Mouse (Mus musculus) embryo, embryonic 10.5 days (tissue): Measurements from ENCODE around the gene Nmu.

Source experiments
- DNase-seq: peaks from one replicate; pipeline ENCODE4 v3.0.0-alpha.2; 2015; ENCODE audit warnings: low spot score

Gene Nmu

GRCm38 (mm10) chr5:76363453-76364104 is at the start of gene Nmu:
TSS of gene Nmu (minus strand) at chr5:76363788.
- DNase-seq, result peak; percentile 11

DNA sequence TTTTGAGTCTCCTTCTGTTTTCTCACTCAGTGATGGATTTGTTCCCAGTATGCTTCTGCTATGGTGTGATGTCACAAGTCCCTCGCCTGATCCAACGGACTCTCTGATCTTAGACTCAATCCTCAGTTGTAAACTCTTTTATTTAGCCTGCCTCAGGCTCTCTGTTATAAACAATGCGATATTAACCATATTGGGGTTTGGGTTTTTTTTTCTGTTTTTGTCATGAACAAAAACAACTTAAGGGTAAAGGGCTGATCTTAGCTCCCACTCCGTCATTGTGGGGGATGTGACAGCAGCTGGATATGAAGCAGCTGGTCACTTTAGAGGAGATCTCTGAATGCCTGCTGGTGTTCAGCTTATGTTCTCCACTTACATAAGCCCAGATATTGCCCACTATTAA is 48.1 kb upstream of the Nmu start:
- no peak for DNase-seq

DNA sequence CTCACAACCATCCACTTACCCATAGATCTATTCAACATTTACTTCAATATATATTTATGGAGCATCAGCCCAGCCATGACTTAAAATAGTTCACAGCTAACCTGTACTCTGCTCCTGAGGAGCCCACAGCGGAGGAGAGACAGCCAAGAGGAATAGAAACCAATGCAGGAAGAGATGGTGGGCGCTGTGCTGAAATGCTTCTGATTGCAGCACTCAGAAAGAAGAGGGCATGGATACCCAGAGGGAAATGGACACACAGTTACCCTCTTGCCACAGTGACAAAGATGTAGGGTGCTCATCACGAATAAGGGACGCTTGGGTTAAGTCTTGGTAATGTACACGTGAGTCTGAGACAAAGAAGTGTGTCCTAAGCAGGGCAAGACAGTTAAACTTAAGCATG is 30.8 kb upstream of the Nmu start:
- no peak for DNase-seq

DNA sequence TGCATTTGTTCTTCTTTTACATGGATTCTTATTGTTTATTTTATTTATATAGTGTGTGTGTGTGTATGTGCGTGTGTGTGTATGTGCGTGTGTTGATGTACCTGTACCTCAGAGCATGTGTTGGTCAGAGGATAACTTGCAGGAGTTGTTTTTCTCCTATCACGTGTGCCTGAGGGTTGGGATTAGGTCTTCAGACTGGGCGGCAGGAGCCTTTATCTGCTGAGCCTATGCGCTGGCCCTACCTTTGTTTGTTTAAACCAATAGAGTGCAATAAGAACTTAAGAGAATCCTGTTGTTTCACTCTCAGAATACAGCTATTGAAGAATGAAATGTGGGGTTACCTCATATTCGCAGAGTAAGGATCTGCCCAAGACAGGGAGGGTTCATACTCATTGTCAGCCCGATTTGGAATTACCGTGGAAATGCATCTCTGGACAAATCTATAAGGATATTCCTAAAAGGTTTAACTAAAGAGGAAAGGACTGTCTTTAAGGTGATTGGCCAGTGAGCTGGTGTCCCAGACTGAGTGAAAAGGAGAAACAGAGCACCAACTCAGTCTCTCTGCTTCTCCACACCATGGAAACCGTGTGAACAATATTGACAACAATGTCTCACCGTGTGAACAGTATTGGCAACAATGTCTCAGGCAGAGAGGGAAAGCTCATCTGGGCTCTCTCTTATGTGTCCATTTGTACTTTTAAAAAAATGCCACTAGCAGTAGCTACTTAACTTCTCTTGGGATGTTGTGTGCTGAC is 25.6 kb upstream of the Nmu start:
- no peak for DNase-seq

GRCm38 (mm10) chr5:76388474-76388873 is 24.9 kb upstream of the Nmu start:
- DNase-seq, result no peak

- DNase-seq, result no peak
Observed at GRCm38 (mm10) chr5:76383673-76384072, 20.1 kb upstream of the Nmu start.

GRCm38 (mm10) chr5:76381836-76382235 is 18.2 kb upstream of the Nmu start:
- DNase-seq, result no peak

DNA sequence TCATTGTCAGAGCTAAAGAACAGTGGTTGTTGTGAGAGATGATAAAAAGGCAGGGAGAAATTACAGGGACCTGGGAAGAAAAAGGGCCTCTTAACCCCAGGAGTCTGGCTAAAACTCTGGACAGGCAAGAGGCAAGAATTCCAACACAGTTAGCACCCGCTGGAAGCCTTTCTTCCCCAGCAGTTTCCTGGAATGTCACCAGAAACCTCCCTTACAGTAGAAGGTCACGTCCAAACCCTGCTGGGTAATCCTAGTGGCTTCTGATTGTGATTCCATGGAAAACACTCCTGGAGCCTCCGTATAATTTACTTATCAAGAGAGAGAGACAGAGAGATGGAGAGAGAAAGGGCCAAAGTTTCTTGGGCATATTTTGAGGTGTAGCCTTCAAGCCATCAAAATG is 15.6 kb upstream of the Nmu start:
- no peak for DNase-seq

- no peak for DNase-seq
Observed at GRCm38 (mm10) chr5:76369215-76369840, 5.7 kb upstream of the Nmu start.

- no peak for DNase-seq
Observed at GRCm38 (mm10) chr5:76365406-76365805, 1.8 kb upstream of the Nmu start.

DNA sequence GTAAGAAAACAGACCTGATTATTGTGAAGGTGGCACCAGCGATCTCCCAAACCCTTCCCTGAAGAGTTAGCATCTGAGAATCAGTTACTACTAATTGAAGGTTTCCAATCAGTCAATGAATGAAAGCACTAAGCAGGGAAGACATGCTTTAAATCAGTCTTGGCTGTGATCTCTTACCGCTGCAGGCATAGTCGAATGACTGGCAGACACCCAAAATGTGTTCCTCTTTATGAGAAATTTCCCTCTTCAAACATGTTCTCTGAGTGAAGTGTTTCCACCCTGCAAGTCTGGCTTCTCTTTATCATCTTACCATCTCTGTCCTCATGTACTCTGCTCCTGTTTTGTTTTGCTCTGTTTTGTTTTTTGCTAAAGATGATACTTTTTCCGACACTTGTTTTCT is 2.8 kb downstream of the Nmu start:
- no peak for DNase-seq

- DNase-seq, result no peak
Observed at GRCm38 (mm10) chr5:76360057-76360456, 3.5 kb downstream of the Nmu start.

GRCm38 (mm10) chr5:76351953-76352611 is 11.5 kb downstream of the Nmu start:
- peak; percentile 5 for DNase-seq

GRCm38 (mm10) chr5:76351537-76351936 is 12.1 kb downstream of the Nmu start:
- DNase-seq, result no peak

DNA sequence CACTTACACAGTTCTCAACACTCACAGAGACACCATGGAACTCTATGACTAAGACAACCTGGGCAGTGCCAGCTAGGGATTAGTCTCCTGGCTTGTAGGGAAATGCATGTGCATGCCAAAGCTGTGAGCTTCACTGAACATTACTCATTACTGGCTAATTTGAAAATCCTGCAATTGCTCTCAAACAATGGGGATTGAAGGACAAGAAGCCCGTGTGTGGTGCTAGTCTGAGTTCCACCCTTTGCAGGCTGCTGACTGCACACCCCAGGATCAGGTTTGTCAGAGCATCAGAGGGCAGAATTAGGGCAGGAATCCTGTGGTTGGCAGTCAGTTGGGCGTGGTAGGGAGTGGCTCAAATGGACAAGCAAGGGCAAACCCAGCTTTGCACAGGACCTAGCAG is 17.5 kb downstream of the Nmu start:
- DNase-seq, result no peak

GRCm38 (mm10) chr5:76340931-76341330 is 22.7 kb downstream of the Nmu start:
- no peak for DNase-seq

DNA sequence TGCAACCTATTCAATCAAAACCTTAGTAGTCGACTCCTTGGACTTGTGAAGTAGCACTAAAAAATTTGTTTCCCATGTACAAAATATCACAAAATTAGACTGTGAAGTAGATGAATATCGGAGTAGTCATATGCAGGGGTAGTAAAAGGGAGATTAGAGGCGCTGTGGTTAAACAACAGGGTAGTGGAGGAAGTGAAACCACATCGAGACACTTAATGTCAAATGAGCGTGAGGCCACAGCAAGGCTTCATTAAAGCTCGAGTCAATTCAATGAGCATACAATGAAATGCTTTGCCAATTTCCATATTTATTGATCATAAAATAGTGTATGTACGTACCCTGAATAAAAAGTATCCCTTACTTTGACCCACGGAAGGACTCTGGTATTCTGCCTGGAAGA is 26.5 kb downstream of the Nmu start:
- DNase-seq, result no peak

- no peak for DNase-seq
Observed at GRCm38 (mm10) chr5:76333833-76334232, 29.8 kb downstream of the Nmu start.

GRCm38 (mm10) chr5:76330953-76331352 is 32.6 kb downstream of the Nmu start, which contains the start of gene Pdcl2:
TSS of gene Pdcl2 (minus strand) at chr5:76331156.
- DNase-seq, result no peak

GRCm38 (mm10) chr5:76327296-76327695 is 36.3 kb downstream of the Nmu start:
- DNase-seq, result no peak

- no peak for DNase-seq
Observed at GRCm38 (mm10) chr5:76325113-76325512, 38.5 kb downstream of the Nmu start.
